Mouse (Mus musculus): ENCODE results near the gene Ckmt1. TPM values are rescaled to one million over a fixed set of nuclear protein-coding genes. Genes with fewer than 3 reads are reported as not detected.

The Ckmt1 gene
- polyA plus RNA-seq, 1 experiment = 48.0 TPM

DNA sequence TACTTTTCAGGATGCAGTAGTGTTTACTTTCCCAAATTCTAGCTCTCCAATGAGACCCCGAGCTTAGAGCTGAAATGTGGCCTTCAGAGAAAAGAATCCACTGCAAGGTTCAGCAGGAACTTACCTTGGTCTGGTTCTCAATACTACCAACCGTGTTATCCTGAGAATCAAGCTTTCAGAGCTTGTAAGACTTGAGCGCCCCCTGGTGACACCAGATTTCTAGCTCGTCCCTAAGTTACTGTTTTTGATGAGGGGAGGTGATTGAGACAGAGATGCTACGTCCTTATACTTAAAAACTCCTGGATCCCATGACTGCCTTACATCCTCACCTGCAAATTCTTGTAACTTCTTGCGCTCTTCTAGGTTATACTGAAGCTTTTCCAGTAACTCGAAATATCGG lies 39.1 kb downstream of the Ckmt1 start:
- no peaks in the 10 kb centered on the region for H3K36me3 ChIP-seq (ENCODE audit: control insufficient read depth, insufficient read depth, low read length)
- DNase-seq = peak; percentile 77
- WGBS = 32% methylated on average over 8 of the region's 8 CpGs
- TF ChIP-seq CTCF (IDR thresholded peaks at IDR 0.05; ENCODE audit: borderline replicate concordance, control insufficient read depth, extremely low read depth, insufficient read depth, low read length, poor library complexity) = no peak
- TF ChIP-seq POLR2A (IDR thresholded peaks at IDR 0.05; ENCODE audit: control insufficient read depth, extremely low read depth, insufficient read depth, low read length, poor library complexity) = no peak
- H3K4me1 ChIP-seq (replicated peaks; ENCODE audit: control insufficient read depth, insufficient read depth, low read length) = no peaks in the 10 kb centered on the region
- H3K27ac ChIP-seq (ENCODE audit: control insufficient read depth, insufficient read depth, low read length) = no peak overlapping the region
- H3K4me3 ChIP-seq (ENCODE audit: control insufficient read depth, insufficient read depth, low read length) = no peak overlapping the region
- no peaks in the 10 kb centered on the region for H3K27me3 ChIP-seq (ENCODE audit: control insufficient read depth, insufficient read depth, low read length)

DNA sequence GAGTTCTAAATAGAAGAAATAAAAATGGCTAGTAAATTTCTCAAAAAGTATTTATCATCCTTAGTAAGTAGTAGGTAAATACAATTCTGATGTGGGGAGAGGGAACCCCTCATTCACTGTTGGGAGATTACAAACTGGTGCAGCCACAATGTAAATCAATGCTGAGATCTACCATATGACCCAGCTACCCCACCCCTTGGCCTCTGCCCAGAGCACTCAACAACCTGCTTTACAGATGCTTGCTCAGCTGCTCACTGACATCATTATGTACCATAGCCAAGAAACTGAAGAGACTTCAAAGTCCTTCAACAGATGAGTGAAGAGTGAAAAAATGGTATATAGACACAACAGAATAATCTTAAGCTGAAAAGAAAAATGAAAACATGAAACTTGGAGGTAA lies 45.8 kb downstream of the Ckmt1 start:
- H3K4me3 ChIP-seq (ENCODE audit: control insufficient read depth, insufficient read depth, low read length) = no peak overlapping the region
- no peak for TF ChIP-seq POLR2A (IDR thresholded peaks at IDR 0.05; ENCODE audit: control insufficient read depth, extremely low read depth, insufficient read depth, low read length, poor library complexity)
- no peak for TF ChIP-seq CTCF (IDR thresholded peaks at IDR 0.05; ENCODE audit: borderline replicate concordance, control insufficient read depth, extremely low read depth, insufficient read depth, low read length, poor library complexity)
- no peaks in the 10 kb centered on the region for H3K36me3 ChIP-seq (ENCODE audit: control insufficient read depth, insufficient read depth, low read length)
- H3K4me1 ChIP-seq (replicated peaks; ENCODE audit: control insufficient read depth, insufficient read depth, low read length) = no peaks in the 10 kb centered on the region
- H3K27me3 ChIP-seq (ENCODE audit: control insufficient read depth, insufficient read depth, low read length) = no peaks in the 10 kb centered on the region
- DNase-seq = no peak
- no peak overlapping the region for H3K27ac ChIP-seq (ENCODE audit: control insufficient read depth, insufficient read depth, low read length)

DNA sequence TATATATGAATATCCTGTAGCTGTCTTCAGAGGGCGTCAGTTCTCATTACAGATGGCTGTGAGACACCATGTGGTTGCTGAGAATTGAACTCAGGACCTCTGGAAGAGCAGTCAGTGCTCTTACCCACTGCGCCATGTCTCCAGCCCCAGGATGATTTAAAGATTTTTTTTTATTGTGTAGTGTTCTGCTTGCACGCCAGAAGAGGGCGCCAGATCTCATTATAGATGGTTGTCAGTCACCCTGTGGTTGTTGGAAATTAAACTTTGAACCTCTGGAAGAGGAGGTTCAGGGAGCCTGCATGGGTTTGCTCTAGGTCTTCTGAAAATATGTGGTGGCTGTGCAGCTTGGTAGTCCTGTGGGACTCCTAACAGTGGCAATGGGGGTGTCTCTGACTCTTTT lies 50.6 kb downstream of the Ckmt1 start:
- no peak for TF ChIP-seq CTCF (IDR thresholded peaks at IDR 0.05; ENCODE audit: borderline replicate concordance, control insufficient read depth, extremely low read depth, insufficient read depth, low read length, poor library complexity)
- TF ChIP-seq POLR2A (IDR thresholded peaks at IDR 0.05; ENCODE audit: control insufficient read depth, extremely low read depth, insufficient read depth, low read length, poor library complexity) = no peak
- H3K4me1 ChIP-seq (replicated peaks; ENCODE audit: control insufficient read depth, insufficient read depth, low read length) = peaks cover 3% of the 10 kb centered on the region
- no peaks in the 10 kb centered on the region for H3K36me3 ChIP-seq (ENCODE audit: control insufficient read depth, insufficient read depth, low read length)
- no peak overlapping the region for H3K4me3 ChIP-seq (ENCODE audit: control insufficient read depth, insufficient read depth, low read length)
- no peak overlapping the region for H3K27ac ChIP-seq (ENCODE audit: control insufficient read depth, insufficient read depth, low read length)
- WGBS = 42% methylated on average over 4 of the region's 4 CpGs
- peak; percentile 60 for DNase-seq
- no peaks in the 10 kb centered on the region for H3K27me3 ChIP-seq (ENCODE audit: control insufficient read depth, insufficient read depth, low read length)

DNA sequence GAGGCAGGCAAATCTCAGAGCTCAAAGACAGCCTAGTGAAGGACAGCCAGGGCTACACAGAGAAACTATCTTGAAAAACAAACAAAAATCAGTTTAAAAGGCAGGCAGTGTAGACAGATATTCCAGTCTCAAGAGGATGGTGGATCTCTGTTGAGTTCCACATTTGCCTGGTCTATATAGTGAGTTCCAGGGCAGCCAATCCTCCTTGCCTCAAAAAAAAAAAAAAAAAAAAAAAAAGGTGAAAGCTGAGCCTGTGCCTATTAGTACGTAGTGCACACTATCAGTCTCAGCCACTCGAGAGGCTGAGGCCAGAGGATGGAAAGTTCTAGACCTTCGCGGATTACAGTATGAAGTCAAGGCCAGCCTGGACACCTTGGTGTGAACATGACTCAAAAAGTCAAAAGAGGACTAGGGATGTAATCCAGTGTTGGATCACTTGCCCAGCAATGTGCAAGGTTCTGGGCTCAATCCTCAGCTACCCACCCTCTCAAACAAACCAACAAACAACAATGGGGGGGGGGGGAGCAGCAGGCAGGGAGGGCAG lies 55.4 kb downstream of the Ckmt1 start:
- Histone ChIP-seq H3K27ac (ENCODE audit: control insufficient read depth, insufficient read depth, low read length) (peak overlapping the region; percentile 62), H3K36me3 (ENCODE audit: control insufficient read depth, insufficient read depth, low read length) (no peaks in the 10 kb centered on the region), H3K4me1 (replicated peaks; ENCODE audit: control insufficient read depth, insufficient read depth, low read length) (peaks cover 7% of the 10 kb centered on the region), H3K27me3 (ENCODE audit: control insufficient read depth, insufficient read depth, low read length) (no peaks in the 10 kb centered on the region), H3K4me3 (ENCODE audit: control insufficient read depth, insufficient read depth, low read length) (peak overlapping the region; percentile 75)
- TF ChIP-seq POLR2A (IDR thresholded peaks at IDR 0.05; ENCODE audit: control insufficient read depth, extremely low read depth, insufficient read depth, low read length, poor library complexity) (no peak), CTCF (IDR thresholded peaks at IDR 0.05; ENCODE audit: borderline replicate concordance, control insufficient read depth, extremely low read depth, insufficient read depth, low read length, poor library complexity) (no peak)
- DNase-seq = no peak
- WGBS = 11% methylated on average over 4 of the region's 4 CpGs

Other genes with a start within 250 kb of the Ckmt1 start
- 0.34 and 0.38 TPM in 2 replicates for gene Tgm7, start 247.9 kb upstream of the Ckmt1 start, polyA plus RNA-seq (2012; rRNA removed)
- 6.9 and 7.0 TPM in 2 replicates for gene Adal, start 217.3 kb upstream of the Ckmt1 start, polyA plus RNA-seq (2012; rRNA removed)
- gene Lcmt2, start 217.1 kb upstream of the Ckmt1 start, polyA plus RNA-seq (2012; rRNA removed) = 13.3 and 14.9 TPM in 2 replicates
- 113 and 114 TPM in 2 replicates for gene Tubgcp4, start 187.1 kb upstream of the Ckmt1 start, polyA plus RNA-seq (2012; rRNA removed)
- gene Zscan29, start 186.6 kb upstream of the Ckmt1 start, polyA plus RNA-seq (2012; rRNA removed) = 7.5 and 8.7 TPM in 2 replicates
- 38.9 and 39.5 TPM in 2 replicates for gene Trp53bp1, start 86.3 kb upstream of the Ckmt1 start, polyA plus RNA-seq (2012; rRNA removed)
- gene Map1a, start 68.1 kb upstream of the Ckmt1 start, polyA plus RNA-seq (2012; rRNA removed) = 1.1 TPM in 2 replicates
- 21.8 and 23.9 TPM in 2 replicates for gene Ppip5k1, start 2.3 kb upstream of the Ckmt1 start, polyA plus RNA-seq (2012; rRNA removed)
- gene Strc, start 29.5 kb downstream of the Ckmt1 start, polyA plus RNA-seq (2012; rRNA removed) = 0.47 TPM in 2 replicates
- 550 and 817 TPM in 2 replicates for gene Pdia3, start 56.1 kb downstream of the Ckmt1 start, polyA plus RNA-seq (2012; rRNA removed)
- gene Catsper2, start 56.1 kb downstream of the Ckmt1 start, polyA plus RNA-seq (2012; rRNA removed) = 2.1 and 2.6 TPM in 2 replicates
- 0.92 and 1.0 TPM in 2 replicates for gene Ell3, start 86.6 kb downstream of the Ckmt1 start, polyA plus RNA-seq (2012; rRNA removed)
- 370 and 498 TPM in 2 replicates for gene Serf2, start 91.5 kb downstream of the Ckmt1 start, polyA plus RNA-seq (2012; rRNA removed)
- gene Hypk, start 95.6 kb downstream of the Ckmt1 start, polyA plus RNA-seq (2012; rRNA removed) = 7.7 and 8.9 TPM in 2 replicates
- 0.70 and 0.89 TPM in 2 replicates for gene Serinc4, start 99.1 kb downstream of the Ckmt1 start, polyA plus RNA-seq (2012; rRNA removed)
- gene Mfap1b, start 116.4 kb downstream of the Ckmt1 start, polyA plus RNA-seq (2012; rRNA removed) = 5.0 and 5.1 TPM in 2 replicates
- gene Mfap1a, start 149.0 kb downstream of the Ckmt1 start, polyA plus RNA-seq (2012; rRNA removed) = 3.8 and 4.7 TPM in 2 replicates
- 15.5 and 19.1 TPM in 2 replicates for gene Wdr76, start 149.0 kb downstream of the Ckmt1 start, polyA plus RNA-seq (2012; rRNA removed)